ENCODE assay signal across 19 mouse cellular contexts in the genomic region with DNA sequence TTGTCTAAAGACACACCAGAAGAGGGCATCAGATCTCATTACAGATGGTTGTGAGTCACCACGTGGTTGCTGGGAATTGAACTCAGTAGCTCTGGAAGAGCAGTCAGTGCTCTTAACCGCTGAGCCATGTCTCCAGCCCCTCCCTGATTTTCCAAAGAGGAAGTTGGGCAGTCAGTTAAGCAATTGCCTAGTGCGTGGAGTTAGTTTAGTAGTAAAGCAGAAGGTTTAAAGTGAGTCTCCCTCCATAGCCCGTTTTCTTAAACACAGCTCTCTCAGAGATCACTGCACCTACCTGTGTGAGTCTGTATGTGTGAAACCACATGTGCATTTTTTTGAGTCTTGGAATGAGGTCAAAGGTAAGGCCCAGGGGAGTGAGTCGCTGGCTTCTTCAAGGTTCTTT. TPM values are rescaled to one million over a fixed set of nuclear protein-coding genes. Genes with fewer than 3 reads are reported as not detected.
A peak's percentile ranks its signal among the peaks of the same experiment; 100 is the strongest.
DNase-seq lines count a peak whose midpoint lies in the region; ATAC-seq lines count a peak whose summit lies in the region.
"Had no signal": no experiment of that assay in that cellular context is flagged by ENCODE, and none has a peak within 500 bp of the region (broad histone marks: within the 10 kb centered on the region; RNA-seq: fewer than 3 reads in every experiment).

No protein-coding gene starts in this region.

- H3K4me1 ChIP-seq in forebrain, embryonic 10.5 days: peaks cover 48% of the 10 kb centered on the region
- 0 out of 2 replicates have a peak, but pooled peaks cover 1% of the 10 kb centered on the region for H3K4me1 ChIP-seq in forebrain, embryonic 11.5 days (replicated peaks; ENCODE audit: control insufficient read depth, insufficient read depth, low read length)
- H3K4me1 ChIP-seq in hindbrain, embryonic 16.5 days (ENCODE audit: control insufficient read depth, insufficient read depth, low read depth, low read length): peaks cover 15% of the 10 kb centered on the region

- H3K27me3 ChIP-seq in forebrain, embryonic 10.5 days (ENCODE audit: poor library complexity, severe bottlenecking): no peaks in the 10 kb centered on the region
- H3K27me3 ChIP-seq in forebrain, embryonic 11.5 days (ENCODE audit: control insufficient read depth, insufficient read depth, low read length): no peaks in the 10 kb centered on the region
- H3K27me3 ChIP-seq in hindbrain, embryonic 16.5 days (replicated peaks; ENCODE audit: control insufficient read depth, insufficient read depth, low read length): no peaks in the 10 kb centered on the region

- WGBS in forebrain, embryonic 10.5 days: 49% methylated on average over 5 of the region's 5 CpGs
- 43% methylated on average over 5 of the region's 5 CpGs for WGBS in forebrain, embryonic 11.5 days
- WGBS in hindbrain, embryonic 16.5 days: 57% methylated on average over 5 of the region's 5 CpGs

- H3K4me3 ChIP-seq in forebrain, embryonic 10.5 days: peak overlapping the region; percentile 87
- H3K4me3 ChIP-seq in forebrain, embryonic 11.5 days (ENCODE audit: low read depth, low read length): no peak overlapping the region
- H3K4me3 ChIP-seq in hindbrain, embryonic 16.5 days (ENCODE audit: low read length): no peak overlapping the region
- H3K4me3 ChIP-seq: hindbrain, embryonic 12.5 days; limb, embryonic 15.5 days; neural tube, embryonic 13.5 days had no signal

- H3K9ac ChIP-seq in forebrain, embryonic 11.5 days (ENCODE audit: low read length): no peak overlapping the region
- H3K9ac ChIP-seq in hindbrain, embryonic 16.5 days (ENCODE audit: low read depth, low read length): no peak overlapping the region
- H3K9ac ChIP-seq: hindbrain, embryonic 12.5 days; limb, embryonic 15.5 days; neural tube, embryonic 13.5 days had no signal

- H3K36me3 ChIP-seq in forebrain, embryonic 10.5 days (replicated peaks): peaks cover 17% of the 10 kb centered on the region
- H3K36me3 ChIP-seq in forebrain, embryonic 11.5 days (ENCODE audit: control insufficient read depth, insufficient read depth, low read length): no peaks in the 10 kb centered on the region
- no peaks in the 10 kb centered on the region for H3K36me3 ChIP-seq in hindbrain, embryonic 16.5 days (ENCODE audit: control insufficient read depth, insufficient read depth, low read length)
- H3K36me3 ChIP-seq: hindbrain, embryonic 12.5 days; limb, embryonic 15.5 days; neural tube, embryonic 13.5 days had no signal

- no peak overlapping the region for H3K4me2 ChIP-seq in forebrain, embryonic 11.5 days (ENCODE audit: low read depth, low read length, severe bottlenecking)
- no peak overlapping the region for H3K4me2 ChIP-seq in hindbrain, embryonic 16.5 days (ENCODE audit: low read length)
- H3K4me2 ChIP-seq: limb, embryonic 15.5 days; neural tube, embryonic 13.5 days had no signal

- no peak overlapping the region for H3K27ac ChIP-seq in forebrain, embryonic 10.5 days
- H3K27ac ChIP-seq in forebrain, embryonic 11.5 days (ENCODE audit: low read depth, low read length): no peak overlapping the region
- H3K27ac ChIP-seq in hindbrain, embryonic 16.5 days (ENCODE audit: low read depth, low read length): no peak overlapping the region
- H3K27ac ChIP-seq: hindbrain, embryonic 12.5 days; limb, embryonic 15.5 days; neural tube, embryonic 13.5 days had no signal

- H3K9me3 ChIP-seq in forebrain, embryonic 10.5 days: no peaks in the 10 kb centered on the region
- H3K9me3 ChIP-seq in forebrain, embryonic 11.5 days (ENCODE audit: control insufficient read depth, low read length): no peaks in the 10 kb centered on the region
- no peaks in the 10 kb centered on the region for H3K9me3 ChIP-seq in hindbrain, embryonic 16.5 days (ENCODE audit: control insufficient read depth, low read length)
- H3K9me3 ChIP-seq: hindbrain, embryonic 12.5 days; limb, embryonic 15.5 days; neural tube, embryonic 13.5 days had no signal

- no peak for ATAC-seq in forebrain, embryonic 11.5 days (replicated peaks; ENCODE audit: low FRiP score)
- ATAC-seq in hindbrain, embryonic 16.5 days: no peak

- no peak for DNase-seq in forebrain, embryonic 10.5 days (ENCODE audit: extremely low spot score, low spot score)
- DNase-seq in forebrain, embryonic 11.5 days (ENCODE audit: low spot score): no peak
- DNase-seq in 416B (ENCODE audit: low read depth) (peak; percentile 69), R1 (ENCODE audit: low read depth, low spot score) (peak; percentile 30)
- peak; percentile 31 to 61 for DNase-seq in monocyte, adult 2 months (ENCODE audit: low read depth in 1 of 2, low spot score in 2 of 2)
- DNase-seq in cerebellum, adult 9-10 months: no peak
- no peak for DNase-seq in cerebellum, adult 8-10 months
- DNase-seq: adrenal gland, postnatal 14 days; cerebellum, adult 2 months; gastrocnemius, postnatal 10 days; kidney, adult 9 months; kidney, postnatal 4 days; thymus, adult 18-20 months had no signal

RNA-seq across cellular contexts. Expression of gene Gm17509, which starts 2.2 kb away (rescaled TPM):
- 0.94 and 1.1 TPM in 2 replicates for polyA plus RNA-seq in forebrain, embryonic 10.5 days (2016; fragmentation: Nextera tagmentation; extraction: Ambion mirVana)
- polyA plus RNA-seq in forebrain, embryonic 11.5 days (2014; fragmentation: Nextera tagmentation; extraction: Ambion mirVana): 0.45 and 0.95 TPM in 2 replicates
- 0.40 and 0.50 TPM in 2 replicates for polyA plus RNA-seq in hindbrain, embryonic 16.5 days (2015; fragmentation: Nextera tagmentation; extraction: Ambion mirVana)
- polyA plus RNA-seq: heart, postnatal 0 days; intestine, embryonic 14.5 days had no signal

RNA-seq across cellular contexts. Expression of gene Emb, which starts 14.8 kb away (rescaled TPM):
- polyA plus RNA-seq in forebrain, embryonic 10.5 days (2016; fragmentation: Nextera tagmentation; extraction: Ambion mirVana): 69.5 and 70.1 TPM in 2 replicates
- 33.9 and 35.4 TPM in 2 replicates for polyA plus RNA-seq in forebrain, embryonic 11.5 days (2014; fragmentation: Nextera tagmentation; extraction: Ambion mirVana)
- 15.2 and 17.2 TPM in 2 replicates for polyA plus RNA-seq in hindbrain, embryonic 16.5 days (2015; fragmentation: Nextera tagmentation; extraction: Ambion mirVana)

Comparison
In these comparisons a context has a peak if more than half of its experiments do, and no peak if none do; other contexts are left out.
1. DNase-seq: peak in 416B (single experiment), R1 (single experiment) and monocyte, adult 2 months (2 of 2); none in forebrain, embryonic 10.5 days (single experiment), forebrain, embryonic 11.5 days (single experiment), cerebellum, adult 9-10 months (single experiment) and cerebellum, adult 8-10 months (single experiment).